Mouse (Mus musculus): ENCODE measurements around the gene Lyst. TPM values are rescaled to one million over a fixed set of nuclear protein-coding genes. Genes with fewer than 3 reads are reported as not detected.

Lyst gene
- polyA plus RNA-seq, 1 experiment from 2014 or later = 4.8 TPM

- H3K27me3 ChIP-seq = no peaks in the 10 kb centered on the region
- no peaks in the 10 kb centered on the region for H3K9me3 ChIP-seq
- H3K4me2 ChIP-seq = no peak overlapping the region
- ATAC-seq (ENCODE audit: low read depth) = no peak
- H3K9ac ChIP-seq = no peak overlapping the region
- H3K4me1 ChIP-seq (replicated peaks) = 0 out of 2 replicates have a peak, but pooled peaks cover 3% of the 10 kb centered on the region
- no peak overlapping the region for H3K27ac ChIP-seq (replicated peaks)
- WGBS = 40% methylated on average over 1 of the region's 1 CpGs
- no peaks in the 10 kb centered on the region for H3K36me3 ChIP-seq
- no peak overlapping the region for H3K4me3 ChIP-seq
Measured at GRCm38 (mm10) chr13:13828125-13828524, 237.9 kb downstream of the Lyst start.

Other genes with a start within 250 kb of the Lyst start
- 25.0 and 26.1 TPM in 2 replicates for gene Gpr137b, start 196.4 kb upstream of the Lyst start, polyA plus RNA-seq (2015; fragmentation: Nextera tagmentation; extraction: Ambion mirVana)
- gene Nid1, start 152.8 kb upstream of the Lyst start, polyA plus RNA-seq (2015; fragmentation: Nextera tagmentation; extraction: Ambion mirVana) = 53.1 and 54.8 TPM in 2 replicates
- 20.5 and 21.0 TPM in 2 replicates for gene Gng4, start 193.7 kb downstream of the Lyst start, polyA plus RNA-seq (2015; fragmentation: Nextera tagmentation; extraction: Ambion mirVana)

All from neural tube, embryonic 13.5 days (tissue).